Mouse (Mus musculus) erythroblast, embryonic 14.5 days (primary cell): Measurements from ENCODE around the gene Tldc2.

Source experiments
- GATA1 ChIP-seq: IDR thresholded peaks from 2 replicates; pipeline ENCODE4 v1.6.1; 2012; ENCODE audit warnings: low read length, inconsistent platforms, mixed read lengths
- TAL1 ChIP-seq: IDR thresholded peaks from 3 replicates; pipeline ENCODE4 v1.6.1; 2012; ENCODE audit warnings: low read length, inconsistent platforms, mixed read lengths

GRCm38 (mm10) chr2:157104454-157104853, 17.6 kb downstream of the Tldc2 start:
- TF ChIP-seq GATA1 = no peak
- TF ChIP-seq TAL1 = no peak
